Mouse (Mus musculus) kidney, adult 11 months (tissue): ENCODE data around the gene Tnfaip3.

ENCODE experiments used
- DNase-seq: peaks from one replicate; pipeline ENCODE4 v3.0.0; 2022

Gene Tnfaip3

GRCm38 (mm10) chr10:18959777-18960492 lies 55.5 kb downstream of the Tnfaip3 start:
- no peak for DNase-seq

- DNase-seq, result no peak
These were observed 61.8 kb downstream of the Tnfaip3 start for GRCm38 (mm10) chr10:18953706-18954071.

GRCm38 (mm10) chr10:18953011-18953705 lies 62.3 kb downstream of the Tnfaip3 start:
- DNase-seq, result no peak
